Comparison of ENCODE assay signal across 10 mouse cellular contexts in genomic region chr4:148833245-148833990, GRCm38 (mm10). TPM values are rescaled to one million over a fixed set of nuclear protein-coding genes. Genes with fewer than 3 reads are reported as not detected.
A peak's percentile ranks its signal among the peaks of the same experiment; 100 is the strongest.
DNase-seq lines count a peak whose midpoint lies in the region; ATAC-seq lines count a peak whose summit lies in the region.
"Had no signal": no experiment of that assay in that cellular context is flagged by ENCODE, and none has a peak within 500 bp of the region (broad histone marks: within the 10 kb centered on the region; RNA-seq: fewer than 3 reads in every experiment).

No protein-coding gene starts in this region.

- 0 out of 2 replicates have a peak, but pooled peaks have one; percentile 8 for ATAC-seq in kidney, embryonic 14.5 days (ENCODE audit: low FRiP score, low TSS enrichment)
- ATAC-seq: midbrain, embryonic 16.5 days had no signal

- WGBS in kidney, embryonic 14.5 days, result 66% methylated on average over 21 of the region's 21 CpGs

- peak; percentile 53 for DNase-seq in heart, adult 8-10 months (ENCODE audit: low spot score)
- peak; percentile 63 for DNase-seq in lung, postnatal 10 days
- no peak for DNase-seq in frontal cortex, adult 2 months (ENCODE audit: extremely low spot score in 1 of 2, low spot score in 1 of 2)
- no peak for DNase-seq in layer of hippocampus, adult 9-11 months
- DNase-seq in right cerebral cortex, adult 18-20 months, result no peak
- DNase-seq: cerebellum, postnatal 25 days had no signal

- H3K9ac ChIP-seq in kidney, embryonic 14.5 days (ENCODE audit: low read depth, low read length), result no peak overlapping the region
- H3K9ac ChIP-seq: hindbrain, embryonic 12.5 days had no signal

- no peaks in the 10 kb centered on the region for H3K9me3 ChIP-seq in kidney, embryonic 14.5 days (ENCODE audit: control insufficient read depth, low read length)
- H3K9me3 ChIP-seq: hindbrain, embryonic 12.5 days had no signal

- H3K4me3 ChIP-seq in brown adipose tissue, adult 24 weeks (ENCODE audit: insufficient read depth, low read depth, low read length), result no peak overlapping the region
- no peak overlapping the region for H3K4me3 ChIP-seq in kidney, embryonic 14.5 days (ENCODE audit: low read length)
- H3K4me3 ChIP-seq: hindbrain, embryonic 12.5 days had no signal

- H3K4me2 ChIP-seq in kidney, embryonic 14.5 days (replicated peaks; ENCODE audit: low read depth, low read length), result no peak overlapping the region
- H3K4me2 ChIP-seq: hindbrain, embryonic 12.5 days had no signal

- no peaks in the 10 kb centered on the region for H3K36me3 ChIP-seq in kidney, embryonic 14.5 days (ENCODE audit: control insufficient read depth, insufficient read depth, low read length)
- H3K36me3 ChIP-seq: hindbrain, embryonic 12.5 days had no signal

- peak overlapping the region; percentile 46 for H3K27ac ChIP-seq in brown adipose tissue, adult 24 weeks (replicated peaks; ENCODE audit: low read depth, low read length)
- H3K27ac ChIP-seq in kidney, embryonic 14.5 days (ENCODE audit: low read depth, low read length), result no peak overlapping the region
- H3K27ac ChIP-seq: hindbrain, embryonic 12.5 days had no signal

- H3K27me3 ChIP-seq in kidney, embryonic 14.5 days (ENCODE audit: control insufficient read depth, insufficient read depth, low read length), result no peaks in the 10 kb centered on the region

- H3K4me1 ChIP-seq in brown adipose tissue, adult 24 weeks (ENCODE audit: control insufficient read depth, insufficient read depth, insufficient read length, low read length), result peaks cover 31% of the 10 kb centered on the region
- H3K4me1 ChIP-seq in kidney, embryonic 14.5 days (ENCODE audit: control insufficient read depth, insufficient read depth, low read length), result peaks cover 24% of the 10 kb centered on the region; the same call in 1 of the 2 replicates

RNA-seq across cellular contexts. Expression of gene Casz1, which starts 29.2 kb away (rescaled TPM):
- polyA plus RNA-seq in brown adipose tissue, adult 24 weeks (2012; ENCODE audit: insufficient read depth, insufficient read length, missing spikeins), result 1.3 and 1.4 TPM in 2 replicates
- total RNA-seq in heart, adult 8-10 months (2022), result 10 to 100 TPM; 40.6 to 49.5 (median 47.3) TPM
- 3.9 and 7.6 TPM in 2 replicates for polyA plus RNA-seq in kidney, embryonic 14.5 days (2014; fragmentation: Nextera tagmentation; extraction: Ambion mirVana)
- polyA plus RNA-seq in frontal cortex, adult 2 months (2012; rRNA removed), result 0.78 and 0.82 TPM in 2 replicates

Comparison
In these comparisons a context has a peak if more than half of its experiments do, and no peak if none do; other contexts are left out.
1. DNase-seq: peak in heart, adult 8-10 months (single experiment) and lung, postnatal 10 days (single experiment); none in frontal cortex, adult 2 months (0 of 2), layer of hippocampus, adult 9-11 months (single experiment) and right cerebral cortex, adult 18-20 months (single experiment).